Mouse (Mus musculus) small intestine, adult 2 months (tissue): ENCODE results near the gene Vps8.

Experiments used
- CTCF ChIP-seq: fragments of 200-500 bp; IDR thresholded peaks from 2 replicates; pipeline ENCODE4 v1.5.1; 2012; ENCODE audit warnings: low read depth, mild to moderate bottlenecking, control low read depth, inconsistent platforms, low read length, moderate library complexity, mixed read lengths; ENCODE audit not compliant: insufficient replicate concordance, insufficient read length; ENCODE audit errors: extremely low read depth
- POLR2A ChIP-seq: fragments of 200-500 bp; IDR thresholded peaks from 2 replicates; pipeline ENCODE4 v1.6.1; 2012; ENCODE audit warnings: low read depth, mild to moderate bottlenecking, control low read depth, inconsistent platforms, low read length, moderate library complexity

DNA sequence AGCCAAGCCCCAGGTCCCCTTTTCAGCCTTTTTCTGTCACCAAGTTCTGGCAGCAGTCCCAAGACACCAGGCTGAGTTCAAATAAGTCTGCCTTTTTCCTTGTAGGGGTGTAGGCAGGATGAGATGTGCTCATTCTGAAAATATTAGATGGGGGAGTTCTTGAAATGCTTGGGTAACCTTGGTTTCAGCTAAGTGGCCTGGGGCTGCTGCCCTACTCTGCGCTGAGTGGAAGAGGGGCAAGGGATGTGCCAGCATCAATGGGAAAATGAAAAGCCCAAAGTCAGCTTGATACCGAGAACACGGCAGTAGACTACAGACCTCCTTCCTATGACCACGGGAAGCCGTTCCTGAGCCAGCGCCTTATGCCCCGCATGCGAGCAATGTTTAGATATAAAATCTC is 7.8 kb upstream of the Vps8 start:
- no peak for TF ChIP-seq CTCF
- no peak for TF ChIP-seq POLR2A
